Mouse (Mus musculus) ES-Bruce4 (cell line): ENCODE data around the gene Zfp523. TPM values are rescaled to one million over a fixed set of nuclear protein-coding genes. Genes with fewer than 3 reads are reported as not detected.

Experiments
- H3K27ac ChIP-seq: 2 replicates; pipeline ENCODE4 v1.5.1; 2012; ENCODE audit warnings: low read length, inconsistent platforms; ENCODE audit not compliant: insufficient read depth
- H3K27me3 ChIP-seq: 2 replicates; pipeline ENCODE4 v1.6.1; 2012; ENCODE audit warnings: mild to moderate bottlenecking, low read length, inconsistent platforms; ENCODE audit not compliant: control insufficient read depth, poor library complexity, insufficient read depth, severe bottlenecking
- H3K36me3 ChIP-seq: 2 replicates; pipeline ENCODE4 v1.6.1; 2012; ENCODE audit warnings: inconsistent platforms, mild to moderate bottlenecking, low read length, moderate library complexity; ENCODE audit not compliant: control insufficient read depth, poor library complexity, insufficient read depth, severe bottlenecking
- H3K4me1 ChIP-seq: one replicate; pipeline ENCODE4 v1.8.1; 2011; ENCODE audit warnings: low read length; ENCODE audit not compliant: control insufficient read depth, insufficient read depth
- H3K4me3 ChIP-seq: 2 replicates; pipeline ENCODE4 v1.5.1; 2011; ENCODE audit warnings: low read depth, mild to moderate bottlenecking, low read length
- H3K9ac ChIP-seq: 2 replicates; pipeline ENCODE4 v1.6.1; 2012; ENCODE audit warnings: low read depth, mild to moderate bottlenecking, inconsistent platforms; ENCODE audit not compliant: poor library complexity, severe bottlenecking
- H3K9me3 ChIP-seq: replicated peaks from 2 replicates; pipeline ENCODE4 v1.6.1; 2012; ENCODE audit warnings: mild to moderate bottlenecking, low read length, inconsistent platforms; ENCODE audit not compliant: control insufficient read depth, poor library complexity, insufficient read depth, severe bottlenecking
- CTCF ChIP-seq: IDR thresholded peaks from one replicate; pipeline ENCODE4 v1.8.1; 2011; ENCODE audit warnings: low read depth, low read length
- EP300 ChIP-seq: IDR thresholded peaks from 2 replicates; pipeline ENCODE4 v1.6.1; 2011; ENCODE audit warnings: low read depth, low read length; ENCODE audit not compliant: insufficient read depth
- POLR2A ChIP-seq: IDR thresholded peaks from one replicate; pipeline ENCODE4 v1.8.1; 2011; ENCODE audit warnings: low read length; ENCODE audit not compliant: insufficient read depth
- polyA plus RNA-seq: library from polyadenylated mRNA; stranded (reverse); fragments of >200 nt; gene quantifications from 2 replicates; pipeline ENCODE4 v1.2.4, GENCODE M21; 2011; ENCODE audit warnings: low read depth; ENCODE audit not compliant: missing spikeins, insufficient read depth, insufficient read length

The Zfp523 gene
- polyA plus RNA-seq, 1 experiment = 16.6 TPM

DNA sequence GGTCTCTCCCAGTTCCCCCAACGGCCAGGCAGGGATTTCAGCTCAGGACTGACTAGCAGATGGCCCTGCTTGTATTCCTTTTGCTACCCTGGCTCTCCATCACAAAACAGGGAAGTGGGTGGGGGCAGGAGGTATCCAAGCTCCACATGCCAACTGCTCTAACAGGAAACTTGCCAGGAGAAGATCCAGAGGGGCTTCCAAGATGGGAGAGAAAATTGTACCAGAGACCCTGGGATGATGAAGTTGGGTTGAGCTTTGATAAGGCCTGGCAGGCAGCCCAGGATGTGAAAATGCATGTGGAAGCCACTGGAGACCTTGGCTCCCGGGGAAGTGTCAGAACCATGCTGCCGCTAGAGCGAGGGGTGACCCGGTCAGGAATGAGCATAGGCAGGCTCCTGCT, 40.7 kb upstream of the Zfp523 start:
- Histone ChIP-seq H3K36me3 (no peaks in the 10 kb centered on the region), H3K9me3 (no peaks in the 10 kb centered on the region), H3K4me3 (no peak overlapping the region), H3K4me1 (peaks cover 11% of the 10 kb centered on the region), H3K9ac (no peak overlapping the region), H3K27ac (no peak overlapping the region), H3K27me3 (no peaks in the 10 kb centered on the region)
- TF ChIP-seq CTCF (no peak), EP300 (no peak), POLR2A (no peak)

GRCm38 (mm10) chr17:28138013-28138412, 38.9 kb upstream of the Zfp523 start:
- Histone ChIP-seq H3K4me1 (peaks cover 10% of the 10 kb centered on the region), H3K9me3 (no peaks in the 10 kb centered on the region), H3K36me3 (no peaks in the 10 kb centered on the region), H3K9ac (no peak overlapping the region), H3K27ac (no peak overlapping the region), H3K27me3 (no peaks in the 10 kb centered on the region), H3K4me3 (no peak overlapping the region)
- TF ChIP-seq EP300 = peak; percentile 65; the same call in 1 of the 2 replicates
- TF ChIP-seq CTCF = no peak

DNA sequence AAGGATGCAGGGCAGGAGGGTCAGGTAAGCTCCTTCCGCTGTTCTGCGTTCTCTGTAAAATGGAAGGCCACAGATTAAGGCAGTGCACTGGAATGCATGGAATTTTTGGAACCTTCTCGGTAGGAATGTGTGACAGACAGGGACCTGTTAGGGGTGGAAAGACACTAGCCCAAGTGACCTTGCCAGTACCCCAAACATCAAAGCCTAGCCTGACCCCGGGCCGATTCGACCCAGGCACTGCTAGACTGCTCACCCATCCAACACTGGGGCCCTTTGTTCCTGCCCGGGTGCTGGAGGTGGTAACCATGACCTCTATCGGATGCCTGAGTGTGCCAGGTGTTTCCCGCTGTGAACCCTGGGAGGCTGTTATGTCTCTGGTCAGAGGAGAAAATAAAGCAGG, 38.2 kb upstream of the Zfp523 start:
- H3K4me3 ChIP-seq = peak overlapping the region; percentile 31; the same call in 1 of the 2 replicates
- H3K9me3 ChIP-seq = no peaks in the 10 kb centered on the region
- H3K9ac ChIP-seq = no peak overlapping the region
- H3K36me3 ChIP-seq = no peaks in the 10 kb centered on the region
- H3K4me1 ChIP-seq = peaks cover 10% of the 10 kb centered on the region
- H3K27me3 ChIP-seq = no peaks in the 10 kb centered on the region
- TF ChIP-seq EP300 (0 out of 2 replicates have a peak, but pooled peaks have one; percentile 3), CTCF (no peak)
- H3K27ac ChIP-seq = no peak overlapping the region

- no peak overlapping the region for H3K27ac ChIP-seq
- H3K27me3 ChIP-seq = no peaks in the 10 kb centered on the region
- peaks cover 13% of the 10 kb centered on the region for H3K4me1 ChIP-seq
- H3K9me3 ChIP-seq = no peaks in the 10 kb centered on the region
- no peaks in the 10 kb centered on the region for H3K36me3 ChIP-seq
- H3K9ac ChIP-seq = peak overlapping the region; percentile 84
- H3K4me3 ChIP-seq = peak overlapping the region; percentile 30
- no peak for TF ChIP-seq POLR2A
- TF ChIP-seq CTCF = no peak
- TF ChIP-seq EP300 = no peak; the same call in 1 of the 2 replicates
Measured at GRCm38 (mm10) chr17:28140431-28141204, 36.3 kb upstream of the Zfp523 start.

- Histone ChIP-seq H3K9me3 (no peaks in the 10 kb centered on the region), H3K27ac (no peak overlapping the region), H3K9ac (peak overlapping the region; percentile 84), H3K4me3 (peak overlapping the region; percentile 88), H3K36me3 (no peaks in the 10 kb centered on the region), H3K4me1 (peaks cover 15% of the 10 kb centered on the region), H3K27me3 (no peaks in the 10 kb centered on the region)
- TF ChIP-seq POLR2A (no peak), EP300 (no peak), CTCF (no peak)
Measured at GRCm38 (mm10) chr17:28141205-28141650, 35.7 kb upstream of the Zfp523 start.

- Histone ChIP-seq H3K9ac (peak within 1 kb of the TSS; percentile 84), H3K4me3 (peak within 1 kb of the TSS; percentile 88), H3K4me1 (peaks cover 15% of the 10 kb centered on the region), H3K27me3 (no peaks in the 10 kb centered on the region), H3K36me3 (no peaks in the 10 kb centered on the region), H3K27ac (no peak within 1 kb of the TSS), H3K9me3 (no peaks in the 10 kb centered on the region)
- TF ChIP-seq POLR2A = no peak
- no peak for TF ChIP-seq EP300
- TF ChIP-seq CTCF = no peak
Measured at GRCm38 (mm10) chr17:28141771-28142699, 34.9 kb upstream of the Zfp523 start, which contains the start of gene Scube3. TSS of gene Scube3 (plus strand) at chr17:28142141.
